In the genomic region with DNA sequence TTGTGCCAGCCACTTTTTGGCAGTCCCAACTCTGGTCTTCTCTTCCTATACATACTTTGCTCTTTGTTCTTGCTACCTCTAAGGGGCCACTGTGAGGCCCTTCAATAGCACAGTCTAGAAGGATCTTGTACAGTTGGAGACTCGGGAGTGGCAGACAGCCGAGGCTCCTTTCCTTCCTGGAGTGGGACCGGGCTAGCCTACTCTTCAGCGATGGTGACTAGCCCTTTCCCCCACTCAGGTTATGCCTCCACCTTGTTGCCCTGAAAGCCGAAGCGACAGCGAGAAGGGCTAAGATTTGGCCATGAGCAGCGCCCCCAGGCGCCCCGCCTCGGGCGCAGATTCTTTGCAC, we compare ENCODE assay signal across 11 mouse cellular contexts. TPM values are rescaled to one million over a fixed set of nuclear protein-coding genes. Genes with fewer than 3 reads are reported as not detected.
DNase-seq lines count a peak whose midpoint lies in the region; ATAC-seq and TF ChIP-seq lines count a peak whose summit lies in the region.
"Had no signal": no experiment of that assay in that cellular context is flagged by ENCODE, and none has a peak within 500 bp of the region (broad histone marks: within the 10 kb centered on the region; RNA-seq: fewer than 3 reads in every experiment).

No protein-coding gene starts in this region.

- H3K9ac ChIP-seq in kidney, postnatal 0 days (ENCODE audit: low read depth, low read length), result no peak overlapping the region
- no peak overlapping the region for H3K9ac ChIP-seq in hindbrain, postnatal 0 days (replicated peaks; ENCODE audit: low read length)

- no peaks in the 10 kb centered on the region for H3K27me3 ChIP-seq in kidney, postnatal 0 days (ENCODE audit: insufficient read depth, low read length)
- no peaks in the 10 kb centered on the region for H3K27me3 ChIP-seq in hindbrain, postnatal 0 days (ENCODE audit: insufficient read depth, low read length)
- H3K27me3 ChIP-seq in myocyte (ENCODE audit: control insufficient read depth, insufficient read depth, insufficient read length), result no peaks in the 10 kb centered on the region

- WGBS in kidney, postnatal 0 days, result 26% methylated on average over 12 of the region's 12 CpGs
- WGBS in hindbrain, postnatal 0 days, result 22% methylated on average over 12 of the region's 12 CpGs

- ATAC-seq in kidney, postnatal 0 days (replicated peaks; ENCODE audit: low FRiP score, low read depth), result no peak
- ATAC-seq in hindbrain, postnatal 0 days, result no peak

- H3K27ac ChIP-seq in kidney, postnatal 0 days, result peak overlapping the region; percentile 51; the same call in 1 of the 2 replicates
- H3K27ac ChIP-seq in hindbrain, postnatal 0 days, result no peak overlapping the region; the same call in 1 of the 2 replicates

- H3ac ChIP-seq in myocyte (ENCODE audit: control insufficient read depth, insufficient read length), result no peak overlapping the region

- no peaks in the 10 kb centered on the region for H3K9me3 ChIP-seq in kidney, postnatal 0 days (replicated peaks; ENCODE audit: low read length)
- no peaks in the 10 kb centered on the region for H3K9me3 ChIP-seq in hindbrain, postnatal 0 days (ENCODE audit: low read length)

- H3K4me2 ChIP-seq in kidney, postnatal 0 days (ENCODE audit: low read length), result peak overlapping the region; percentile 69; the same call in 1 of the 2 replicates
- peak overlapping the region; percentile 87; the same call in 1 of the 2 replicates for H3K4me2 ChIP-seq in hindbrain, postnatal 0 days (ENCODE audit: low read depth, low read length)
- H3K4me2 ChIP-seq in myocyte (ENCODE audit: low read depth), result peak overlapping the region; percentile 94

- no peak for TF ChIP-seq POLR2A in myocyte (IDR thresholded peaks at IDR 0.05; ENCODE audit: insufficient read length, low read depth)

- TF ChIP-seq CTCF in kidney, postnatal 0 days (IDR thresholded peaks at IDR 0.05; ENCODE audit: low read depth), result no peak
- no peak for TF ChIP-seq CTCF in hindbrain, postnatal 0 days (IDR thresholded peaks at IDR 0.05; ENCODE audit: low read depth)

- H3K79me2 ChIP-seq in myocyte (ENCODE audit: control insufficient read depth, insufficient read depth), result peaks cover 27% of the 10 kb centered on the region

- peak overlapping the region; percentile 62; the same call in 1 of the 2 replicates for H3K4me3 ChIP-seq in kidney, postnatal 0 days (replicated peaks; ENCODE audit: low read depth, low read length)
- no peak overlapping the region for H3K4me3 ChIP-seq in hindbrain, postnatal 0 days (ENCODE audit: low read length)
- peak overlapping the region; percentile 95 for H3K4me3 ChIP-seq in myocyte

- peaks cover 30% of the 10 kb centered on the region for H3K4me1 ChIP-seq in kidney, postnatal 0 days (replicated peaks; ENCODE audit: insufficient read depth, low read length)
- H3K4me1 ChIP-seq in hindbrain, postnatal 0 days (ENCODE audit: insufficient read depth, low read length), result peaks cover 12% of the 10 kb centered on the region

- DNase-seq in cerebellum, adult 9-11 months, result peak; percentile 36
- DNase-seq in cerebellum, adult 11 months, result no peak
- no peak for DNase-seq in kidney, postnatal 0 days (ENCODE audit: low spot score)
- no peak for DNase-seq in kidney, postnatal 14 days
- no peak for DNase-seq in hindbrain, postnatal 0 days (ENCODE audit: low spot score)
- DNase-seq in urinary bladder, postnatal 25 days (ENCODE audit: low spot score), result no peak
- no peak for DNase-seq in yolk sac, embryonic 10.5 days (ENCODE audit: low spot score)
- DNase-seq: right cerebral cortex, postnatal 25 days had no signal

- peaks cover 29% of the 10 kb centered on the region for H3K36me3 ChIP-seq in kidney, postnatal 0 days (ENCODE audit: insufficient read depth, low read length)
- H3K36me3 ChIP-seq in hindbrain, postnatal 0 days (ENCODE audit: insufficient read depth, low read length), result peaks cover 16% of the 10 kb centered on the region; the same call in 1 of the 2 replicates
- H3K36me3 ChIP-seq in myocyte (ENCODE audit: control insufficient read depth, insufficient read depth), result peaks cover 11% of the 10 kb centered on the region

TF ChIP-seq in myocyte, 11 proteins besides CTCF, POLR2A, EP300 and RAD21:
- TF ChIP-seq REST (IDR thresholded peaks at IDR 0.05; ENCODE audit: insufficient read depth, insufficient read length) (no peak), TCF3 (IDR thresholded peaks at IDR 0.05; ENCODE audit: insufficient read length, low read depth) (no peak), USF1 (IDR thresholded peaks at IDR 0.05; ENCODE audit: low read depth) (no peak), MAX (IDR thresholded peaks at IDR 0.05; ENCODE audit: low read depth) (no peak), CEBPB (IDR thresholded peaks at IDR 0.05; ENCODE audit: insufficient read depth, poor library complexity, severe bottlenecking) (no peak), MYOG (IDR thresholded peaks at IDR 0.05; ENCODE audit: control insufficient read depth in 1 of 3, insufficient read depth in 1 of 3, insufficient read length in 2 of 3, low read depth in 2 of 3) (no peak), POLR2AphosphoS2 (IDR thresholded peaks at IDR 0.05; ENCODE audit: insufficient read length, low read depth) (no peak)

RNA-seq across cellular contexts. Expression of a gene that starts 3.6 kb away (rescaled TPM):
- 30.8 and 35.5 TPM in 2 replicates for polyA plus RNA-seq in kidney, postnatal 0 days (2015; fragmentation: Nextera tagmentation; extraction: Ambion mirVana)
- total RNA-seq in hindbrain, postnatal 0 days (2014; rRNA removed), result 41.5 and 44.4 TPM in 2 replicates
- polyA plus RNA-seq in hindbrain, postnatal 0 days (2015; fragmentation: Nextera tagmentation; extraction: Ambion mirVana), result 17.1 and 17.8 TPM in 2 replicates
- polyA plus RNA-seq in myocyte (2012; fragmentation: generic; extraction: Trizol), result 96.4 TPM

RNA-seq across cellular contexts. Expression of a gene that starts 3.9 kb away (rescaled TPM):
- 47.2 and 51.3 TPM in 2 replicates for polyA plus RNA-seq in kidney, postnatal 0 days (2015; fragmentation: Nextera tagmentation; extraction: Ambion mirVana)
- 81.0 and 87.7 TPM in 2 replicates for total RNA-seq in hindbrain, postnatal 0 days (2014; rRNA removed)
- polyA plus RNA-seq in hindbrain, postnatal 0 days (2015; fragmentation: Nextera tagmentation; extraction: Ambion mirVana), result 151 and 158 TPM in 2 replicates
- polyA plus RNA-seq in myocyte (2012; fragmentation: generic; extraction: Trizol), result 30.0 TPM

RNA-seq across cellular contexts. Expression of a gene that starts 14.1 kb away (rescaled TPM):
- 0.40 and 0.46 TPM in 2 replicates for polyA plus RNA-seq in kidney, postnatal 0 days (2015; fragmentation: Nextera tagmentation; extraction: Ambion mirVana)
- total RNA-seq in hindbrain, postnatal 0 days (2014; rRNA removed), result 0.37 and 1.9 TPM in 2 replicates
- polyA plus RNA-seq in hindbrain, postnatal 0 days (2015; fragmentation: Nextera tagmentation; extraction: Ambion mirVana), result 0.58 and 1.3 TPM in 2 replicates
- 0.24 TPM for polyA plus RNA-seq in myocyte (2012; fragmentation: generic; extraction: Trizol)
- total RNA-seq: granulocyte monocyte progenitor cell, adult 5-6 weeks; monocyte, adult 5-6 weeks had no signal

RNA-seq across cellular contexts. Expression of a gene that starts 17.8 kb away (rescaled TPM):
- polyA plus RNA-seq in kidney, postnatal 0 days (2015; fragmentation: Nextera tagmentation; extraction: Ambion mirVana), result 117 and 120 TPM in 2 replicates
- total RNA-seq in hindbrain, postnatal 0 days (2014; rRNA removed), result 200 and 203 TPM in 2 replicates
- polyA plus RNA-seq in hindbrain, postnatal 0 days (2015; fragmentation: Nextera tagmentation; extraction: Ambion mirVana), result 99.2 and 101 TPM in 2 replicates
- 124 TPM for polyA plus RNA-seq in myocyte (2012; fragmentation: generic; extraction: Trizol)

RNA-seq across cellular contexts. Expression of a gene that starts 20.4 kb away (rescaled TPM):
- polyA plus RNA-seq in kidney, postnatal 0 days (2015; fragmentation: Nextera tagmentation; extraction: Ambion mirVana), result 27.0 and 28.0 TPM in 2 replicates
- total RNA-seq in hindbrain, postnatal 0 days (2014; rRNA removed), result 74.6 and 78.4 TPM in 2 replicates
- 50.0 and 51.2 TPM in 2 replicates for polyA plus RNA-seq in hindbrain, postnatal 0 days (2015; fragmentation: Nextera tagmentation; extraction: Ambion mirVana)
- 14.2 TPM for polyA plus RNA-seq in myocyte (2012; fragmentation: generic; extraction: Trizol)
